Mouse (Mus musculus) lung, adult 2 months (tissue): ENCODE data around the gene Ift74.

Experiments used
- CTCF ChIP-seq: fragments of 200-500 bp; IDR thresholded peaks from 2 replicates; pipeline ENCODE4 v1.5.1; 2011; ENCODE audit warnings: mild to moderate bottlenecking, low read length, control low read depth; ENCODE audit not compliant: insufficient read depth
- POLR2A ChIP-seq: fragments of 200-500 bp; IDR thresholded peaks from 2 replicates; pipeline ENCODE4 v1.6.1; 2011; ENCODE audit warnings: low read depth, mild to moderate bottlenecking, control low read depth, low read length, borderline replicate concordance; ENCODE audit errors: extremely low read depth

DNA sequence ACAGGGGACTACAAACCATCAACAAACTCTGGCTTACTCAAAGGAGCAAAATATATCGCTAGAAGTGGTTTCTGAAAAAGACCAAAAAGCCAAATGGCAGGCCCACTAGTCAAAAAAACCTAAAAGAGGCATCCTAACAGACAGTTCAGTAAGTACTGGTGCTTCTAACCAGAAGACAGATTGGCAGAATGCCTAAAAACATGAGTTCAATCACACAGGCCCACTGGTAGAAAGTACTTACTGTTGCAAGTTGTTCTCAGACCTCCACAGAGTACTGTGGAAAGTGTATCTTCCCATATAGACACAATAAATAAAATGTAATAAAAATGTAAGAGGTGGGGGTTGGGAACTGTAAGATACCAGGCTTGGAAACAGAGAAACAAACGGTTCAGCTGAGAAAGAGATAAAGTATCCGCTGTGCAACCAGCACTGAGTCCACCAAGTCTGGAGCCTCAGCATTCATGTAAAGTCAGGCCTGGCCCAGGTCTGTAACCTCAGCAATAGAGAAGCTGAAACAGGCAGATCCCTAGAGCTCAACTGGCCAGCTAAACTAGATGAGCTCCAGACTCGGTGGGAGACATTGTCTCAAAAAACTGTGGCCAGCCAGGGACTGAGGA, 22.4 kb upstream of the Ift74 start:
- TF ChIP-seq CTCF, result no peak
- TF ChIP-seq POLR2A, result no peak
